Mouse (Mus musculus): ENCODE measurements around the gene Fcmr. TPM values are rescaled to one million over a fixed set of nuclear protein-coding genes. Genes with fewer than 3 reads are reported as not detected.

Gene Fcmr
- polyA plus RNA-seq, 1 experiment: not detected

DNA sequence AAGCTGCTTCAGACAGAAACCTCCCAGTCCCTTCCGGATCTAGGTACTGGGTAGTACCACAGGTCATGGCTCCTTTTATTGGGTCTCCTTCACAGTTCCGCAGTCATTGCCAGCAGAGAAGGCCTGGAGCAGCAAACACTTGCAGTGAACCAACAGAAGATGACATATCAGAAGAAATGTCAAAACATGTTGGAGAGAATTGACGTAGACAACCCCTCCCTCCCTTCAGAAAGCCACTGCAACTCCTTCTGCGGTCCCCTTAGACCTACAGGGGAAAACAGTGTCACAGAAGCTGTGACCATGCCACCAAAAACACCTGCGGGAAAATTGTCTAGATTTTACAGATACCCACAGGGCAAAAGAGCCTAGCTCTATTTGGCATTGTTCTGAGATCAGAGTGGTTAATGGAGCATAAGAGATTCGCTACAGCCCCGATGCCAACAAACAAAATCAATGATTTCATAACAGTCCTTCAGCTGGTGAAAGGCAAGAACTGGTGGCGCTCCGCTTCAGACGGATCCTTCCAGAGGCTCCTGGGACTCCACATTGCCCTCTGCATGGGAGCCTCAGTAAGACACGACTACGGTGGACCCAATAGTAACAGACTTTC is 46.0 kb downstream of the Fcmr start, which contains the start of gene Il20:
Gene Il20 (minus strand): TSS at position 51 of the 610 bp plus-strand sequence.
- Histone ChIP-seq H3K79me3 (ENCODE audit: low read depth) (no peaks in the 10 kb centered on the region), H3K36me3 (ENCODE audit: control insufficient read depth, insufficient read depth) (no peaks in the 10 kb centered on the region), H3ac (ENCODE audit: control insufficient read depth, insufficient read length, low read depth) (no peak within 1 kb of the TSS), H3K4me3 (ENCODE audit: insufficient read depth, poor library complexity, severe bottlenecking) (no peak within 1 kb of the TSS), H3K27me3 (ENCODE audit: control insufficient read depth, insufficient read depth, insufficient read length) (peaks cover 3% of the 10 kb centered on the region), H3K79me2 (ENCODE audit: control insufficient read depth, insufficient read depth) (no peaks in the 10 kb centered on the region)
- TF ChIP-seq FOSL1 (IDR thresholded peaks at IDR 0.05; ENCODE audit: insufficient read depth, low read length, poor library complexity, severe bottlenecking) (no peak), MYOG (IDR thresholded peaks at IDR 0.05; ENCODE audit: control insufficient read depth, extremely low read depth, insufficient read length) (no peak), MYOD1 (IDR thresholded peaks at IDR 0.05; ENCODE audit: control insufficient read depth, insufficient read length, low read depth) (no peak), CTCF (IDR thresholded peaks at IDR 0.05; ENCODE audit: control insufficient read depth, insufficient read depth, insufficient read length) (no peak), USF1 (IDR thresholded peaks at IDR 0.05; ENCODE audit: low read depth) (no peak), MAX (IDR thresholded peaks at IDR 0.05) (no peak), CEBPB (IDR thresholded peaks at IDR 0.05; ENCODE audit: low read depth) (no peak)

DNA sequence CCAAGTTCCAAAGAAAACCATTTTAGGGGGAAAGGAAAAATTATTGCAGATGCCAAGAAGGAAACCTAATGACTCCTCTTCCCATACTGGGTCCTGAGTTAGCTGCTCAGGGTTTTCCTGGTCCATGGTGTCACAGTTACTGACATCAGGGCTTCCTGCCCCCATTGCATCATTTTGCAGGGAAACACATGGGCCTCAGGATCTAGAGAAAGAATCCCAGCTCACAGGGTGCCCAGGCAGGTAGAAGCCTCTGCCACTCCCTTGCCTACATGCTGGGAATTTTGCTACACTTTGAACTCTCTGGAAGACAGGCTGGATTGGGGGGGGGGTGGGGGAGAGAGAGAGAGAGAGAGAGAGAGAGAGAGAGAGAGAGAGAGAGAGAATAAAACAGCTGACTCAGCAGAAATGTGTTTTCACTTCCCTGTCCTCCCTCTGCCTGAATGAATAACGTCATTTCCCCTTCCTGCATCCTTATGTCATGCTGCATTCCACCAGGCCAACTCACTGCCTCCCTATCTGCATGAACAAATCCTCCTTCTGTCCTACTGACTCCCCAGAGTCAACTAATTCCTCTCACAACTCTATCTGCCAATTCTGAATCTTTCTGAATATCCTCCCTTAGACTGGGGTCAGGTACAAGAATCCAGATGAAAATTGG is 53.0 kb downstream of the Fcmr start:
- TF ChIP-seq MYOD1 (IDR thresholded peaks at IDR 0.05; ENCODE audit: control insufficient read depth, insufficient read length, low read depth): no peak
- no peak for TF ChIP-seq MAX (IDR thresholded peaks at IDR 0.05)
- TF ChIP-seq CTCF (IDR thresholded peaks at IDR 0.05; ENCODE audit: control insufficient read depth, insufficient read depth, insufficient read length): no peak
- no peak for TF ChIP-seq USF1 (IDR thresholded peaks at IDR 0.05; ENCODE audit: low read depth)
- TF ChIP-seq FOSL1 (IDR thresholded peaks at IDR 0.05; ENCODE audit: insufficient read depth, low read length, poor library complexity, severe bottlenecking): no peak
- no peak for TF ChIP-seq MYOG (IDR thresholded peaks at IDR 0.05; ENCODE audit: control insufficient read depth, extremely low read depth, insufficient read length)
- TF ChIP-seq CEBPB (IDR thresholded peaks at IDR 0.05; ENCODE audit: low read depth): no peak
- H3K27me3 ChIP-seq (ENCODE audit: control insufficient read depth, insufficient read depth, insufficient read length): no peaks in the 10 kb centered on the region
- H3K4me3 ChIP-seq (ENCODE audit: insufficient read depth, poor library complexity, severe bottlenecking): no peak overlapping the region
- no peak overlapping the region for H3ac ChIP-seq (ENCODE audit: control insufficient read depth, insufficient read length, low read depth)
- no peaks in the 10 kb centered on the region for H3K79me3 ChIP-seq (ENCODE audit: low read depth)
- no peaks in the 10 kb centered on the region for H3K79me2 ChIP-seq (ENCODE audit: control insufficient read depth, insufficient read depth)
- no peaks in the 10 kb centered on the region for H3K36me3 ChIP-seq (ENCODE audit: control insufficient read depth, insufficient read depth)

DNA sequence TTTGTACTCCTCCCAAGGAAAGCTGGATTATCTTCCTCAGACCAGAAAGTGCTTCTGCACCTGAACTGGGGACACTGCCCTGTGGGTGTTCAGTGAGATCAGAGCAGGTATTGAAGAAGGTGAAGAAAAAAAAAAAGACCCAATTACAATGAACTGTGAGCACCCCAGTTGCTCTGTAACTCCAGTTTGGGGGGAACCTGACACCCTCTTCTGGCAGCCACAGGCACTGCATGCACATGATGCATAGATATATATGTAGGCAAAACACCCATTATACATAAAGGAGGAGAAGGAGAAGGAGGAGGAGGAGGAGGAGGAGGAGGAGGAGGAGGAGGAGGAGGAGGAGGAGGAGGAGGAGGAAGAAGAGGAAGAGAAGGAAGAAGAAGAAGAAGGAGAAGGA is 61.0 kb downstream of the Fcmr start:
- H3ac ChIP-seq (ENCODE audit: control insufficient read depth, insufficient read length, low read depth): no peak overlapping the region
- H3K79me3 ChIP-seq (ENCODE audit: low read depth): no peaks in the 10 kb centered on the region
- TF ChIP-seq USF1 (IDR thresholded peaks at IDR 0.05; ENCODE audit: low read depth) (no peak), MYOG (IDR thresholded peaks at IDR 0.05; ENCODE audit: control insufficient read depth, extremely low read depth, insufficient read length) (no peak), FOSL1 (IDR thresholded peaks at IDR 0.05; ENCODE audit: insufficient read depth, low read length, poor library complexity, severe bottlenecking) (no peak)

More for the DNA sequence above, 61.0 kb downstream of the Fcmr start:
- no peaks in the 10 kb centered on the region for H3K27me3 ChIP-seq (ENCODE audit: control insufficient read depth, insufficient read depth, insufficient read length)
- H3K4me3 ChIP-seq (ENCODE audit: insufficient read depth, poor library complexity, severe bottlenecking): no peak overlapping the region
- no peaks in the 10 kb centered on the region for H3K36me3 ChIP-seq (ENCODE audit: control insufficient read depth, insufficient read depth)
- H3K79me2 ChIP-seq (ENCODE audit: control insufficient read depth, insufficient read depth): no peaks in the 10 kb centered on the region

Other genes starting within 250 kb of the Fcmr start
- gene Zp3r, start 236.0 kb upstream of the Fcmr start, polyA plus RNA-seq (2012; fragmentation: generic; extraction: Trizol): not detected
- not detected for gene C4bp, start 204.0 kb upstream of the Fcmr start, polyA plus RNA-seq (2012; fragmentation: generic; extraction: Trizol)
- gene Gm29427, start 149.9 kb upstream of the Fcmr start, polyA plus RNA-seq (2012; fragmentation: generic; extraction: Trizol): not detected
- gene Yod1, start 148.3 kb upstream of the Fcmr start, polyA plus RNA-seq (2012; fragmentation: generic; extraction: Trizol): 0.85 TPM
- 3.0 TPM for gene Pfkfb2, start 136.4 kb upstream of the Fcmr start, polyA plus RNA-seq (2012; fragmentation: generic; extraction: Trizol)
- gene AA986860, start 133.7 kb upstream of the Fcmr start, polyA plus RNA-seq (2012; fragmentation: generic; extraction: Trizol): 0.88 TPM
- not detected for gene Fcamr, start 64.8 kb upstream of the Fcmr start, polyA plus RNA-seq (2012; fragmentation: generic; extraction: Trizol)
- not detected for gene Pigr, start 39.0 kb upstream of the Fcmr start, polyA plus RNA-seq (2012; fragmentation: generic; extraction: Trizol)
- not detected for gene Il24, start 21.8 kb downstream of the Fcmr start, polyA plus RNA-seq (2012; fragmentation: generic; extraction: Trizol)
- not detected for gene Il20, start 45.8 kb downstream of the Fcmr start, polyA plus RNA-seq (2012; fragmentation: generic; extraction: Trizol)
- gene Il19, start 74.4 kb downstream of the Fcmr start, polyA plus RNA-seq (2012; fragmentation: generic; extraction: Trizol): 0.06 TPM
- not detected for gene Il10, start 154.2 kb downstream of the Fcmr start, polyA plus RNA-seq (2012; fragmentation: generic; extraction: Trizol)
- 87.0 TPM for gene Mapkapk2, start 232.2 kb downstream of the Fcmr start, polyA plus RNA-seq (2012; fragmentation: generic; extraction: Trizol)

All from C2C12 (cell line).